Mouse (Mus musculus) cerebellum, adult 2 months (tissue): ENCODE results near the gene Abhd15. TPM values are rescaled to one million over a fixed set of nuclear protein-coding genes. Genes with fewer than 3 reads are reported as not detected.

Experiments
- DNase-seq, 2 experiments: peaks; one replicate each; pipeline ENCODE4 v3.0.0; 2021
- H3K27ac ChIP-seq: fragments of 200-500 bp; 2 replicates; pipeline ENCODE4 v1.5.1; 2012; ENCODE audit warnings: low read length, control low read depth, inconsistent platforms; ENCODE audit not compliant: insufficient read depth
- H3K27me3 ChIP-seq: fragments of 200-500 bp; 2 replicates; pipeline ENCODE4 v1.6.1; 2012; ENCODE audit warnings: inconsistent platforms, mild to moderate bottlenecking, low read length, moderate library complexity; ENCODE audit not compliant: control insufficient read depth, insufficient read depth
- H3K4me1 ChIP-seq: fragments of 200-500 bp; 2 replicates; pipeline ENCODE4 v1.6.1; 2011; ENCODE audit warnings: low read length; ENCODE audit not compliant: control insufficient read depth, insufficient read depth
- H3K4me3 ChIP-seq: fragments of 200-500 bp; replicated peaks from 2 replicates; pipeline ENCODE3; 2011; ENCODE audit warnings: mild to moderate bottlenecking, low read depth, low read length, control low read depth; ENCODE audit not compliant: insufficient read depth
- CTCF ChIP-seq: fragments of 200-500 bp; IDR thresholded peaks from 2 replicates; pipeline ENCODE4 v1.5.1; 2011; ENCODE audit warnings: low read depth, mild to moderate bottlenecking, control low read depth, low read length, moderate library complexity, borderline replicate concordance; ENCODE audit not compliant: insufficient read depth
- POLR2A ChIP-seq: fragments of 200-500 bp; IDR thresholded peaks from 2 replicates; pipeline ENCODE4 v1.6.1; 2011; ENCODE audit warnings: low read length, control low read depth, borderline replicate concordance; ENCODE audit not compliant: insufficient read depth
- WGBS: fragments of 180-500 bp; shearing (Covaris S2); methylation state at CpG from one replicate; pipeline ENCODE4 v1.1.7; 2018; 5-methylcytosine and 5-hydroxymethylcytosine counted together
- polyA plus RNA-seq: library from polyadenylated mRNA; depleted of rRNA; stranded (reverse); fragments of >200 nt; gene quantifications from 2 replicates; pipeline ENCODE4 v1.2.3, GENCODE M21; 2012

The Abhd15 gene
- polyA plus RNA-seq, 1 experiment, result 1.0 TPM

GRCm38 (mm10) chr11:77490451-77490850, 24.5 kb upstream of the Abhd15 start:
- peak in 1 of 2 experiments; percentile 28 for DNase-seq

DNA sequence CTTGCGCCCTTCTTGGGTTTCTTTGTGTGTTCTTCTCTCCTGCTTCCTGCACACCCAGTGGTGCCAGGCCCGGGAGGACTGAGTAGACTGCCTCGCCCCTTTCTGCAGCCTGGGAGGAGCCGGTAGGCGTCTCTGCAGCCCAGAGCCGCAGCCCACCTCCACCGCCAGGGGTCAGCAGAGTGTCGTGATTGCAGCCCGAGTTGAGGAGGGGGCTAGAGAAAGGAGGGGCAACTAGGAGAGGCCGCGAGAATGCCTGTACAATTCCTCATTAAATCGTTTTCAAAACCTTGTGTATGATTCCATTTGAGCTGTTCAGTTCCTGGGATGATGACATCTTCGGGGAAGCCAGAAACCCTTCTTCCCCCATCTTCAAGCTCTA, 23.8 kb upstream of the Abhd15 start:
- H3K27me3 ChIP-seq, result no peaks in the 10 kb centered on the region
- TF ChIP-seq CTCF (peak; percentile 86), POLR2A (no peak)
- peak overlapping the region; percentile 61; the same call in 1 of the 2 replicates for H3K27ac ChIP-seq
- 2% methylated on average over 13 of the region's 13 CpGs for WGBS
- H3K4me1 ChIP-seq, result peaks cover 17% of the 10 kb centered on the region
- peak overlapping the region; percentile 16 for H3K4me3 ChIP-seq
- DNase-seq, result peak; percentile 84 to 88

More at GRCm38 (mm10) chr11:77490451-77490850, 24.5 kb upstream of the Abhd15 start:
- H3K27me3 ChIP-seq, result no peaks in the 10 kb centered on the region
- no peak overlapping the region for H3K27ac ChIP-seq
- no peak overlapping the region for H3K4me3 ChIP-seq
- 64% methylated on average over 6 of the region's 6 CpGs for WGBS
- H3K4me1 ChIP-seq, result peaks cover 23% of the 10 kb centered on the region
- TF ChIP-seq POLR2A (no peak), CTCF (no peak)

DNA sequence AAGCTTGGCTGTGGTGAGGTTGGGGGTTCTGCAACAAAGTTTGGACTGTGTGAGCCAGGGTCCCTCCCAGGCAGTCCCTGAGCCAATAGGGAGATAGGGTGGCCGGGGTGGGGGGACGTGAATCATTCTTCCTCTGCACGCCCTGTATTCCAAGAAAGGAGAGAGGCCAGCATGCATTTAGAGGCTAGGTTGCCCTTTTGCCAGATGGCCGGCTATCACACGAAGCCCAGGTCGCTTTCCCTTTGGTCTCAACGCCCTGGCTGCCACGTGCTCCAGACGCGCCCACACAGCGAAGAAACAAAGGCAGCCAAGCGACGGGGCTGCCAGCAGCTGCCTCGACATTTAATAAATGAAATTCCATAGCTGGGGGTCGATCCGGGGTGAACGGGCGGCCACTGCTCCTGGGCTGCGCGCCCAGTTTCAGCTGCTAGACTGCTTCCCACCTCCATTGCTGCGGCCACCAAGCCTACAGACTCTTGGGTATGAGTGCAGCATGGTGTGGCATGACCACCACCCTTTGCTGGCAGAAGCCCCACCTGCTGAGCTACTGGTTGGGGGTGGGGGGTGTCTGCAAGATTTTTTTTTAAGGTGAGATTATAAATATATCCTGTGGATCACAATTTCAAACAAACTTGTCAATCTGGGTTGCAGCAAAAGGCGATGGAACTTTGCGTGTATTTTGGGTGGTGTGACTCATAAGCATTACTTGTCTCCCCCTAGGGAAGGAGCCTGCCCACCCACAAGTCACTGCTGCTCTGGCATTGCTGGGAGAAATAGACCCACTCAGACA, 23.2 kb upstream of the Abhd15 start:
- Histone ChIP-seq H3K27me3 (no peaks in the 10 kb centered on the region), H3K27ac (peak overlapping the region; percentile 61), H3K4me1 (peaks cover 13% of the 10 kb centered on the region), H3K4me3 (peak overlapping the region; percentile 16)
- TF ChIP-seq CTCF (no peak), POLR2A (no peak)
- WGBS, result under 1% methylated on average over 23 of the region's 23 CpGs
- DNase-seq, result peak; percentile 69 to 73

DNA sequence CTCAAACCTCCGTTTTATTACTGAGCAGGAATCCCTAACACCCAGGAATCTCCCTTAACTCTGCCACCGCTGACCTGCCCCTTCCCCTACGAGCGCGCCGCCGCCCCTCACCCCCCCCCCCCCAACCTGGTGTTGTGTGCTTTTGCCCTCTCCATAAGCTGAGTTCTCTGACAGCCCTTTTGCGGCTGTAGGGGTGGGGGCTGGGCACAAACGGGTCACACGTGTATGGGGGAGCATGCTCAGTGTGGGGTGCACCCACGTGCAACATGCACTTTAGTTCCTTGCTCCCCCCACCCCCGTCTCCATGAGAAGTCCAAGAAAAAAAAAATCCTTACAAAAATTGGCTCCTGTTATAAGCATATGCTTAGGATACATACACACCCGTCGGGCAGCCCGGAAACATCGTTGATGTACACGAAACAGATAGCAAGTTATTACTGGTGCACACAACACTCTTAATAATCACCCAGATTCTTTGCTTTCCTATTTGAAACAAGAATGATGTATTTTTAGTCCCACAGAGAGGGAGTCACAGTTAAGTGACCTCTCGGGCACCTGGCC, 22.5 kb upstream of the Abhd15 start:
- Histone ChIP-seq H3K4me3 (peak overlapping the region; percentile 83), H3K27me3 (no peaks in the 10 kb centered on the region), H3K27ac (peak overlapping the region; percentile 80), H3K4me1 (peaks cover 8% of the 10 kb centered on the region)
- DNase-seq, result peak in 1 of 2 experiments; percentile 41
- TF ChIP-seq POLR2A (no peak), CTCF (no peak)
- under 1% methylated on average over 18 of the region's 18 CpGs for WGBS

- DNase-seq, result peak; percentile 92 to 96
- under 1% methylated on average over 32 of the region's 32 CpGs for WGBS
Observed at GRCm38 (mm10) chr11:77492911-77493332, 22.0 kb upstream of the Abhd15 start.

GRCm38 (mm10) chr11:77493512-77494343, 21.2 kb upstream of the Abhd15 start, which contains the start of gene Git1:
Gene Git1 (plus strand): TSS chr11:77493562.
- H3K27me3 ChIP-seq, result no peaks in the 10 kb centered on the region
- H3K4me3 ChIP-seq, result peak within 1 kb of the TSS; percentile 83
- H3K4me1 ChIP-seq, result peaks cover 20% of the 10 kb centered on the region
- DNase-seq, result peak; percentile 64 to 68
- peak within 1 kb of the TSS; percentile 80 for H3K27ac ChIP-seq
- TF ChIP-seq CTCF (no peak), POLR2A (0 out of 2 replicates have a peak, but pooled peaks have one; percentile 0)
- WGBS, result 3% methylated on average over 68 of the region's 74 CpGs

More at GRCm38 (mm10) chr11:77492911-77493332, 22.0 kb upstream of the Abhd15 start:
- Histone ChIP-seq H3K4me1 (peaks cover 12% of the 10 kb centered on the region), H3K27ac (peak overlapping the region; percentile 80), H3K27me3 (no peaks in the 10 kb centered on the region), H3K4me3 (peak overlapping the region; percentile 83)
- TF ChIP-seq POLR2A, result peak; percentile 53; the same call in 1 of the 2 replicates
- TF ChIP-seq CTCF, result peak; percentile 17; the same call in 1 of the 2 replicates

DNA sequence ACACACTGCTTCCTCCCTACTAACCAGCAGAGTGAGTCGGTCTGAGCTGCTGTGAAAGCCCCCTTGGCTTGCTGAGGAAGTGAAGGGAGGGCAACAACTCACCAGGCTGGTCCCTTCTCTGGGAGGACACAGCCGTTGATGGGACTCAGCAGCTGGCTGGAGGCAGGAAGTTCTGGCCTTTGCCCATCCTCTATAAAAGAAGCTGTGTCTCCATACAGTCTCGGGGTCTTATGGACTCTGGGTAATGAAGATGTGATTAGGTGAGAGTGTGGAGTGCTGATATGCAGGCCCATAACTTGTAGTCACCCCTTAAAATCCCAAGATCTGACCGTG, 20.6 kb upstream of the Abhd15 start:
- no peak for DNase-seq
- H3K27ac ChIP-seq, result peak overlapping the region; percentile 78
- TF ChIP-seq CTCF (no peak), POLR2A (no peak)
- H3K4me3 ChIP-seq, result peak overlapping the region; percentile 65
- 19% methylated on average over 4 of the region's 4 CpGs for WGBS
- H3K4me1 ChIP-seq, result peaks cover 25% of the 10 kb centered on the region
- H3K27me3 ChIP-seq, result no peaks in the 10 kb centered on the region
